Mouse (Mus musculus) c-Kit-positive CD71-positive TER-119-positive erythroid progenitor cells, embryonic 14.5 days (primary cell): ENCODE measurements around the gene Fnip1.
"Not testable (repeated sequence)": the region's sequence is repeated elsewhere in the genome, so short reads cannot be mapped to it uniquely, and the experiment has no call there.

Experiments
- DNase-seq: peaks from one replicate; pipeline ENCODE4 v3.0.0-alpha.2; 2013; ENCODE audit warnings: low spot score

The Fnip1 gene

DNA sequence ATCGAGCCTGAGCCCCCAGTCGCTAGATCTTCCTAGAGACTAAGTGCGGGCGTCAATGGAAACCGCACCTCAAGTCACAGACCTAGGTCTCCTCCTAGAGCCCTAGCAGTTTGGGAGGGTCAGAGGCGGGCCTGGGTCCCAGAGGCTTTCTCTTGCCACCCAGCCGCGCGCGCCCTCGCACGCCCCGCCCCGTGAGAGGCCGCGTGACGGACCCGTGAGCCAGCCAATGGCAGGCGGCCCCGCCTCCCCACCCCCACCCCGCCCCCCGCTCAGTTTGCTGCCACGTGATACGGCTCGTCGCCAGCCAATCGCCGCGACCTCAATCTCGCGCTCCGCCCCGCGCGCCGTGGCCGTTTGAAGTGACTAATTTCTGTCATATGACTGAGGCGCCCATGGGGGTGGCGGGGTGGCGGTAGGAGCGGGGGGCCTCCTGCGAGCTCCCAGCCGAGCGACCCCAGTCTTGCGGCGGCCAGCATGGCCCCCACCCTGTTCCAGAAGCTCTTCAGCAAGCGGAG is at the start of gene Fnip1:
Gene Fnip1 (plus strand): TSS at position 377 of the 515 bp plus-strand sequence.
- peak; percentile 87 for DNase-seq

DNA sequence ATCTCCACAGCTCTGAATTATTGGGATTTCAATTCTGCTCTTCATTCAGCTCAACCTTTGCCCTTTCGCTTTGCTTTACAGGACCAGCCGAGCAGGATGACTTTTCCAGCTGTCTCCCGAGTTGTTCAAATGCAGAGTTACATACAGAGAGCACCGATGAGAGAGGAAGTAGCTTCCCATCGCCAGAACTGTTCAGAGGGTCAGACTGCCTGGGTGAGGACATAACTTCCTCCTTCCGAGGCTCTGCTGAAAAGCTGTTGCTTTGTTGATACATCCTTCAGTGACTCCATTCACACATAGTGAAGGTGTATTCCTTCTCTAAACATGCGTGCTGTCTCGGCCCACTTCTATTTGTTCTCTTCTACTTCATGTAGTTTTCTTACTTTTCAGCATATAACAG is 47.6 kb upstream of the Fnip1 start:
- no peak for DNase-seq

DNA sequence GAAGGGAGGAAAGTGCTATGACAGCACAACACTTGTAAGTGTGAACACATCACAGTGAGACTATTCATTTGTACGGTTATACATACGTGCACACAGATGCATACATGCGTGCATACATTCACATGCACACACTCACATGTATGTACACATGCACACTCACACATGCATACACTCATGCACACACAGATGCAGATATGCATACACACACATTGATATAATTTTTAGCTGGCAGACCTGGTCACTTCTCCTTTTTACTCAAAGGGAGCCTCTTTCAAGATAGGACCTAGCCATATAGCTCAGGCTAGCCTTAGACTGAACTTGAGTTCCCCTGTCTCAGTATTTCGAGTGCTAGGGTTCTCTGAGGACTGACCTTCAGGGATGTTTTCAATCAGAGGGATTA is 46.7 kb upstream of the Fnip1 start:
- no peak for DNase-seq

DNA sequence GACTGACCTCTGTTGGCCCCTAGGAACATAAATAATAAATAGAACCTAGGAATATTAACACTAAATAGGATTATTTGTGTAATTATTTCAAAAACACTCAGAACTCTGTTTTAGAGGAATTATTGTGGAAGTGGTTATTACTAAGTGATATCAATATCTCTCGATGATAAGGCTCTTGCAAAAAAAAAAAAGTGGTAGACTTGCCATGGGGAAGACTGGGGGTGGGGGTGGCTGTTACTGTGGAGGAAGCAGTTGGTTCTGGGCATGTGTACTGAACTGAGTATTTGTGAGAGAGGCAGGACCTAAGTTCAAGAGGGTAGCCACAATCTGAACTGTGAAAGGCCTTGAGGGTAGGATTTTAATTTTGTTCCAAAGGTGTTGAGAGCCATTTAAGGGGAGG is 41.3 kb upstream of the Fnip1 start:
- DNase-seq = no peak

DNA sequence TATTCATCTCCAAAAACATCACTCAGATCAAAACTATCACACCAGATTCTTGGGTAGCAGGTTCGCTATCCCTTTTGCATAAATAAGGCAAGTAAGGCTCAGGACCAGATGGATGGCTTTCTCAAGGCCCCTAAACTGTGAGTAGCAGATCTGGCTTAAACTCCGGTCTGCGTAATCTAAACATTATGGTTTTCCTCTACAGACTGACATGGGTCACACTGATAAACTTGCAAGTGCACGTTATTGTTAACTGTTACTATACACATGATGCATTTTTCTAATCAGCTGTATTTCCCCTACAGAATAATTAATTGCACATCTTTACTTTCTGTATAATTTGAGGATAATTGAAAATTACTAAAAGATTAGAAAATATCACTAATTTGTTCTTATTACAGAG is 39.9 kb upstream of the Fnip1 start:
- no peak for DNase-seq

DNA sequence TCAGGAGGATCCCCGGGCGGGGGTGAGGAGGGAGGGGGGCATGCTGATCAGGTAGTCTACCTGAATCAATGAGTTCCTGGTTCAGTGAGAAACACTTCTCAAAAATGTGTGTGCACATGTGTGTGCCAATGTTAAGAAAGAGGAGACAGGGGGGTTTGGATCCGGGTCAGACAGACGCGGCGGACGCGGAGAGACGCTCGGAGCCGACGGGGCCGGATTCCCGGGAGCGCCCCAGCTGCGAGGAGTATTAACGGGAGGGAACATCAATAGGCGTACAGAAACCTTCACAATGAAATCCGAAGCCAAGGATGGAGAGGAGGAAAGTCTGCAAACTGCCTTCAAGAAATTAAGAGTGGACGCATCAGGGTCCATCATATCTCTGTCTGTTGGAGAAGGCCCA is 37.2 kb upstream of the Fnip1 start:
- DNase-seq = not testable (repeated sequence)

DNA sequence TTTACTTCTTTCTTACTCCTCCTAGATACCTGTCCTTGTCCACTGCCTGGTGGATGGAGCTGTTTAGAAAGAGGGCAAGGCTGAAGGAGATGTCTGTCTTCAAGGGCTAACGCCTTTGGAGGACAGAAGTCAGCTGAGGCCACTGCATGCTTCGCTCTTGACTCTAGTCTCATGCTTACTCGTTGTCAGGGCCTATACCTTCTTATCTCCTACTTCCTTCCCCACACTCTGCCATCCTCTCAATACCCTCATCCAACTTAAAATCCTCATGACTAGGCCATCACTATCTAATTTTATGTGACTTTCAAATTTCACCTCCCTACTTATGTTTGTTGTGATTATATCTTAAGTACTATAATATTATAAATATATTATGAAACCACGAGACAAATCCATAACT is 33.1 kb upstream of the Fnip1 start:
- no peak for DNase-seq

DNA sequence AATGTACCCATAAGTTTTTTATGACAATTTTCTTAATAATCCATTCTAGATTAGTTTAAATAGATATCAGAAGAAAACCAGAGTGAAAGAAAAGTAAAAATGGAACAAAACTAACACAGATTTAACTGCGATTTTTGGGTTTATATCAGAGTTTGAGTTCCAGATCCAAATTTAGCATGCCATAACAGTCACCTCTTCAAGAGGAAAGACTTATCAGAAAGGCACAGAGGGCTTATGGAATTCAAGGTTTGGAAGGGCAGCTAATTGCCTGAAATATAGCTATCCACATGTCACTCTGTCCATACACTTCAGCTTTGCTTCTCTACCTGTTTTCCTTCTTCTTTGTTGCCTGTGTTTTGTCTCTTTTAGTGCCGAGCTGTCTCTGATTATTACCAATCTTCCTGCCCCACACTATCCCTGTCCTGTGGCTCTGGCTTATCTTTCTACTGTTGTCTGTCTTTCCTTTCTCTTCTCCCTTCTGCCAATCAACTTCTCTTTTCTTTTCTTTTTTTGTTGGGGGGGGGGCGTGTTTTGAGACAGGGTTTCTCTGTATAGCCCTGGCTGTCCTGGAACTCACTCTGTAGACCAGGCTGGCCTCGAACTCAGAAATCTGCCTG is 31.0 kb upstream of the Fnip1 start:
- no peak for DNase-seq

DNA sequence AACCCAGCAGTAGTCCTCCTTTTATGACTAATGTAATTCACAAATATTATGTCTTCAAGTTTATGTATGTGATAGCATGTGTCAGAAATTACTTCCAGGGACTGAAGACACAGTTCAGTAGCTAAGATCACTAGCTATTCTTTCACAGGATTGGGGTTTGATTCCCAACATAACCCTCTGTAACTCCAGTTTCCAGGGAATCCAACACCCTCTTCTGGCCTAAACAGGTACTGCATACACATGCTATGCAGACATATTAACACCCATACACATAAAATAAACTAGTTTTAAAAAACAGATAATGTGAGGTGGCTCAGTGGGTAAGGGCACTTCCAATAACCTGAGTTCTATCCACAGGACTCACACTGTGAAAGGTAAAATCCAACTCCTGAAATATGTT is 27.4 kb upstream of the Fnip1 start:
- peak; percentile 8 for DNase-seq

DNA sequence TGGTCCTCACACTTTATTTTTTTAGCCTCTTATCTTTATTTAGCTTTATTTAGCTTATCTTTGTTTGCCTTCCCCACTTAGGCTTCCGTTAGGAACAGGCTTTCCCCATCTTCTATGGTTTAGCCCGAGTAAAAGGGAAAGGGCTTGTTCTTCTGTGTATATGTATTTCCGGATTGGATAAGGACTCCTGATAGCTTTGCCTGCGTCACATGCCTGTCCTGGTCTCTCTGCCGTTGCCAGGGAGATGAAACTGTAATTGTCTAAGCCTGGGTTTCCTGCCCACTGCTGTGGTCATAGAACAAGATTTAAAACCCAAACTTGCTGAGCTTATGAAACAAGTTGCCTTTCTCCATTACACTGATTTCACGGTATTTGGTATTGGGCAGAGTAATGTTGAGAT is 25.0 kb upstream of the Fnip1 start:
- no peak for DNase-seq

DNA sequence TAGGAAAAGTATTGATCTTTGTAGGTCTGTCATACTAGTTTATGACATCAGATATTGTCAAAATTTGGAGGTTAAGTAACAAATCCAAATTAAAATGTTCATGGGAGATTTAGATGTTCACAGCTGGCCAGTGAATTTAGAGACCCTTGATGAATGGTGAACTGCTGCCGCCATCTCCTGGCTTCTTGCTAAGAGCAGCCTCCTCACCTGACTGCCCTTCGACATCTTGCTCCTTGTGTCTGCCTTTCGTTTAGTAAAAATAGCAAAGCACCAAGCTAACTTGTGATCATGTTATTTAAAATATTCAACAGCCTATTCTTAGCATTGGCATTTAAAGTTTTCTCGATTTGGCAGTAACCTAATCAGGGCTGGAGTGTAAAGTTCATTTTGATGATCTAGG is 15.0 kb upstream of the Fnip1 start:
- no peak for DNase-seq

DNA sequence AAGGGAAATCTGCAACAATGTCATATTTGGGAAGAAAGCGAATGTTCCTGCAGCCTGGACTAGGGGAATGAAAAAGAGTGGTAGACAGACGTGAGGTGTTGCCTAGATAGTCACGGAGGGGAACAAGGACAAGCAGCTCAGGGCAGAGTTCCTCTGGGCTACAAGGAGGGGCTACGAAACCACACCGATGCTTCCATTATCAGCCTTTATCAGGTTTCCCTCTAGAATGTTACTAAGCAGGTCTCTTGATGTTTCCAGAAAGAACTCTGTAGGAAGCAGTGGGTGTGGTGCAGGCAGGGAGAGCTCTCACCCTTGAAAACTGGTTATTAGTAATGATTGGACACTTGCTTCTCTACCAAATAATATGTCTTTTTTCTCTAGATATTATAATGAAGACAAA is 11.7 kb upstream of the Fnip1 start:
- DNase-seq = no peak

DNA sequence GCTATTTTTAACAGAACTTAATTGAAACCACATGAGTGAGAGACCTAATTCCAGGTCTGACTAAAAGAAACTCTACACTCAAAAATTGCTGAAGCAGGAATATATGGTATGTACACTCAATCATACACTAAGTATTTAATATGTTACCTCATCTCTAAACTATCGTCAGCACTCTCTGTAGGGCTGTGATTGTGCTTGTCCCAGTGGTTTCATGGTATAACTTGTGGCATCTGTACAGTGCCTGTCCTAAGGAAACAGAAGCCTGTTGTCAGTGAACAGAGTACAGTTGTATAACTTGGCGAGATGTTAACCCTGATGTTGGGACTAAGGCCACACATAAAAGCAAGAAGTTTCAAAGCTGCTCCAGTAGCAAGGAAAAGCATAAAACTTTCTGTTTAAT is 10.9 kb upstream of the Fnip1 start:
- no peak for DNase-seq

DNA sequence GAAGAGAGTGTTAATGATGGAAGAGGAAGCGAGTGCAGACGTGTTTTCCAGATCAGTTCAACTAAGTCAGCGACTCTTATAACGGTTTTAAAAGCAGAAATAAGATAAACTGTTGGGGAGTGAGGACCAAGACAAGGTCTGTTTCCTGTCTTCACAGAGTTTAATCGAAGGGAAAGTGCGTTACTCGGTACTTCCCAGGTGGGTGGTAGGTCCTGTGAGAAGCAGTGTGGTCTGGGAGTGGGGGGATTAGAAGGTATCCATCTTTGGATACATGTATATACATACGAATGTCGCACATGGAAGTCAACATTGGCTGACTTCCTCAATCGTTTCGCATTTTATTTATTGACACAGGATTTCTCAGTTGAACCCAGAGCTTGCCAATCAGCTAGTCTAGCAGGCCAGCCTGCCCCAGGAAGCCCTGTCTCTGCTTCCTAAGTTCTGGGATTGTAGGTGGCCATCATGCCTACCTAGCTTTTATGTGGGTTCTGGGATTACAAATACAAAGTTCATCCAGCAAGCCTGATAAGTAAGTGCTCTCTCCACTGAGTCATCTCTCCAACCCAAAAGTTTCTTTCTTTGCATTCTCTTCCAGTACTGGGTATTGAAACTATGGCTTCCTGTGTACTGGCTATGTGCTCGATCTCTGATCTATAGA is 10.2 kb upstream of the Fnip1 start:
- no peak for DNase-seq

DNA sequence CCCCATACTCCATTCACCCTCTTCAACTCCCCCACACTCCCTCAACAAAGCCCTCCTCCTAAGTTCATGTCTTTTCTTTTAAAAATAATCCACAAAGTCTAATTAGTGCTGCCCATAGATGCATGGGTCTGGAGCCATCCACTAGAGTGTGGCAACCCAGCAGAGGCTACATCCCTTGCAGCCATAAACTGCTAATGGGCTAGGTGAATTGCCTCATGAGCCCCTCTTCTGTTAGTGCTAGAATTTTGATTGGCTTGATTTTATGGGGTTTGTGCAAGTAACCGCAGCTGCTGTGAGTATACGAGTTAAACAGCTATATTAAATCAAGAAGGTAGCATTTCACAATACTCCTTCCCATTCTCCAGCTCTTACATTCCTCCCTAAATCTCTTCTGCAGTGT is 8.8 kb upstream of the Fnip1 start:
- DNase-seq = no peak

DNA sequence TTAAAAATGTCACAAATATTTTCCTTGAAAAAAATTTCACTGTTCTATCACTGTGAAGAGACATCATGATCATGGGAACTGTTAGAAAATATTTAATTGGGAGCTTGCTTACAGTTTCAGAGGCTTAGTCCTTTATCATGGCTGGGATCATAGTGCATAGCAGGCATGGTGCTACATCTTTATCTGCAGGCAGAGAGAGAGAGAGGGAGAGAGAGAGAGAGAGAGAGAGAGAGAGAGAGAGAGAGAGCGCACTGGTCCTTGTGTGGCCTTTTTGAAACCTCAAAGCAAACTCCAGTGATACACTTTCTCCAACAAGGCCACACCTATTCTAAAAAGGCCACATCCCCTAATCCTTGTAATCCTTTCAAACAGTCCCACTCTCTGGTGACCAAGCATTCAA is 2.2 kb upstream of the Fnip1 start:
- no peak for DNase-seq

DNA sequence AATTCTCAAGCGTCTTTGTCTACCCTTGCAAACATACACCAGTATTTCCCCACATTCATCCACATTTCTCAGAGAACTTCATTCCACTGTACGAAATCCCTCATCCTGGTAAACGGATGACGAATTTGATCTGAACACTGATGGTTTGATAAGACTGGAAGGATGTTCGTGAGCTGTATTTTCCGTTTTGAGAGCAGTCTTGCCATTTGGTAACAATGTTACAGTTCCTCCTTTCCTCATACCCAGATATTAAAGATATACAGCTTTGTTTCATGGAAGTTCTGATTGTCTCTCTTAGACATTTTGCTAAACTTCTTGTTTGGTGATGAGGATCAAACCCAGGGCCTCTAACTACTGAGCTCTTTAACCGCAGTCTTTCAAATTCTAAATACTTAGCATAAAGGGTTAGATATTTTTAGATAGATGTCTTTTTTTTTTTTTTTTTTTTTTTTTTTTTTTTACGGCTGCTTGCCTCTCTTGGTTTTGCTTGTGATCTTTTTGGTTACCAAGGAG is 633 bp upstream of the Fnip1 start:
- no peak for DNase-seq

DNA sequence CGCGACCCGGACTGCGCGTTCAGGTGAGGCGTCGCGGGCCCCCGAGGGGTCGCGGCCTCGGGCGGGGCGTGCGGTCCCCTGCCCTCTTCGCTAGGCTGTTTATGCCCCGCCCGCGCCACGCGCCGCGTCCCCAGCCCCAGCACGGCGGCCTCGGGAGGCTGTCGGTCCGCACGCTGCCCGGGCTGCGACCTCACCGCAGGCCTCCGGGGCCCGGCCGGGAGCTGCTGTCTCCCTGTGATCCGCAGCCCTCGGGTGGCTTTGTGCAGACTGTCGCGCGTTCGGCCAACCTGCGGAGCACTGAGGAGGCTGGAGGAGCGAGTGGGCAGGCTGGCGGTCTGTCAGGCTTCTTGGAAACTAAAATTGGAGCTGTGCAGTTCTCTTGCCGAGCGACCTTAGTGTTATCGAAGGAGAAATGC is 375 bp downstream of the Fnip1 start:
- peak; percentile 39 for DNase-seq

DNA sequence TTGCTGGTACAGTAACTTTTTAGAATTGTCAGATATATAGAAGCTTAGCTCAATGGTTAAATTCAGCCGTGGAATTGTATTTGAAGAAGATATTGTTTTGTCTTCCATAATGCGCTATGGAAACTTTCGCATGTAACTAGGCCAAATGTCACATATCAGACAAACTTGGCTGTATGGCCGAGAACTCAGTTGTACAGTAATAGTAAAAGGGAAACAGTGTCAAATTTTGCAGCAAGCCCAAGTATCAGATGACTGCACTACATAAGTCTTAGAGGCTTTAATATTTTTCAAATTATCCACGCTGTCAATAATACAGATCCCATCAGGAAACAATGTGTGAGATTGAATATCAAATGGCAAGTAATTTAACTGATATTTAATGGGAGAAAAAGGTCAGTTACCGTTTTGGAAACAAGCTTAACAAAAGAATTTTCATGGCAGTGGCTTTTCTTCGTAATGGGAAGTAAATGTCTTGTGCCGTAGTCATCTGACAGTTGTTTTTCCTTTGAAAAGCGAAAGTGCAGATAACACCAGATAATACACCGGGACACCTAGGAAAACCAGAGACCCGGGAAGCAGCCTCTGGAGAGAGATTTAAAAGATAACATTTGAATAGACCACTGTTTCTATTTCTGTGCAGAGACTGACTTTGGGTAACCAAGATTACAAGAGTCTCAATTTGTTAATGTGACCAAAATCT is 1.1 kb downstream of the Fnip1 start:
- peak; percentile 35 for DNase-seq

DNA sequence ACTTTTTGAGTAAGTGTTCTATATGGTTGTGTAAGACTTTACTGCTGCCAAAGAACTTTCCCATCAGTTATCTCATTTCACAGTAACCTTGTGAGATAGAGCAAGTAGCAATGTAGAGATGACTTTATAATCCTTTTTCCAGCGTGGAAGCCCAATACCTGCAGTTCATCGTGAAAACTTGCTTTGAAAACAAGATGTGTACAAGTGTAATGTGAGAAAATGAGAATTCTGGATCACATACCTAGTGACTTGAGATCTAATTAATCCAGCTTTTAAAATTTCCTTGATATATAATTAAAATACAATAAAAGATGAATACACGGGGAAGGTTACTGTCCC is 1.7 kb downstream of the Fnip1 start:
- peak; percentile 18 for DNase-seq

DNA sequence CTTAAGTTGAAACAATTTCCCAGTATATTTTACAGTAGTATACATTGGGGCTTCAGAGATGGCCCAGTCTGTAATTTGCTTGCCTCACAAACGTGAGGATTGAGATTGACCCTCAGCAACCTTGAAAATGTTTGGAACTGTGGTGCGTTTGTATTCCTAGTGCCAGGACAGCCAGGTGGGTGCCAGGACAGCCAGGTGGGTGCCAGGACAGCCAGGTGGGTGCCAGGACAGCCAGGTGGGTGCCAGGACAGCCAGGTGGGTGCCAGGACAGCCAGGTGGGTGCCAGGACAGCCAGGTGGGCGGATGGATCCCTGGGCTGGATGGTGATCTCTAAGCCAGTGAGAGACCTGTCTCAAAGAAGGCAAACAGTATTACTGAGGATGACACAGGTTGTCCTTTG is 12.8 kb downstream of the Fnip1 start:
- DNase-seq = not testable (repeated sequence)

DNA sequence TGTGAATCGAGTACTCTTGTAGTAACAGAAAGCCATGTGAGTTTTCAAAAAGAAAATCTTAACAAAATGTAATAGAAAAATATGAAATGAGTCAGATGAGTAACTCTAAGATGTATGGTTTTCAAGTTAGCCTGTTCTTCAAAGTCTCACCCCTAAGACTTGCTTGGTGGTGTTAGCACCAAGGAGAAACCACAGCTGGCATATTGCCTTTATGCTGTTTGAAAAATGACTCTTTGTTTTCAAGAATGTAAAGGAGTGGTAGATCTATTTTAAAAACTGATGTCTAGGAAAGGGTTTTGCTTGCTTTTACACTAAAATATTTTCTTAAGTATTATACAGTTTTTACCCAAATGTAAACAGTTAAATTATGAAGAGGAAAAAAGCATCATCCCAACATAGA is 16.5 kb downstream of the Fnip1 start:
- no peak for DNase-seq

DNA sequence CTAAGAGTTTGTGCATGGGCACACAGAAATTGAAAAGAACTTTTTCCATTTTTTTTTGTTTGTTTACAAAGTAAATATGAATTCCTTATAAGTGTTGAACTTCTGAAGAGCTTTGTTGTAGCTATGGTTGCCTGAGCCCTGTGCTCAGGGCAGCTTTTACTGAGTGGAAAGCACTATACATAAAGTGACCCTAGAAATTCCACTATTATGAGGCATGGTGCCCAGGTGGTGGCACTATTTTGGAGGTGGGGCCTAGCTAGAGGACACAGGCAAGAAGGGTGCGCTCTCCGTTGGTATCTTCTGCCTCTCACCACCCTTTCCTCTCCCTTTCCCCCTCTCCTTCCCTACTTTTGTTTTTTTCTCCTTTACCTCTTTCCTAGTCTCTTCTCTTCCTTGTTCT is 18.9 kb downstream of the Fnip1 start:
- DNase-seq = no peak
